ENCODE assay signal across 8 mouse cellular contexts in the genomic region with DNA sequence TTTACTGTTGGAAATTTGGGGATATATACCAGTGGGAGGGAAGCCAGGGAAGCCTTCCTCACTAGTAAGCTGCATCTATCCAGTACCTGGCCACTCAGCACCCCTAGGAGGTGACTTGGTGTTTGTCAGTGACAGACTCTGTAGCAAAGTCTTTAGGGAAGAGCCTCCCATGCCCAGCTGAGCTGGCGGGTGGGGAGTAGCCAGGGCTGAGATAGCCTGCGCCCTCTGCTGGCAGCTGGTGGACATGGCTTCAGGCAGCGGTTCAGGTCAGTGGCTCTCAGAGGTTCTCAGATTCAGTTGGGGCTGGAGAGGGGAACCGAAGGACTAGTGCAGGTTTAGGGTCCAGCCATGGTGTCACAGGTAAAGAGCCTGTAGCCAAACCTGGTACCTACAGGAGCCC. TPM values are rescaled to one million over a fixed set of nuclear protein-coding genes. Genes with fewer than 3 reads are reported as not detected.
DNase-seq lines count a peak whose midpoint lies in the region; ATAC-seq and TF ChIP-seq lines count a peak whose summit lies in the region.

No protein-coding gene starts in this region.

- 13% methylated on average over 4 of the region's 4 CpGs for WGBS in forebrain, embryonic 10.5 days
- WGBS in forebrain, embryonic 12.5 days: 12% methylated on average over 4 of the region's 4 CpGs
- WGBS in hindbrain, postnatal 0 days: 7% methylated on average over 4 of the region's 4 CpGs
- 11% methylated on average over 4 of the region's 4 CpGs for WGBS in midbrain, embryonic 15.5 days

- peak; percentile 79 for DNase-seq in forebrain, embryonic 10.5 days (ENCODE audit: extremely low spot score, low spot score)
- DNase-seq in cerebellum, adult 18-20 months: peak; percentile 71 to 82
- peak; percentile 45 to 49 for DNase-seq in frontal cortex, postnatal 25 days (ENCODE audit: low spot score in 2 of 2)
- peak; percentile 82 for DNase-seq in hindbrain, postnatal 0 days (ENCODE audit: low spot score)
- DNase-seq in left cerebral cortex, postnatal 4 days: peak; percentile 75
- peak; percentile 70 to 85 for DNase-seq in spleen, postnatal 10 days (ENCODE audit: low spot score in 2 of 2)

- no peak overlapping the region for H3K27ac ChIP-seq in forebrain, embryonic 10.5 days
- no peak overlapping the region for H3K27ac ChIP-seq in forebrain, embryonic 12.5 days
- no peak overlapping the region for H3K27ac ChIP-seq in hindbrain, postnatal 0 days
- H3K27ac ChIP-seq in midbrain, embryonic 15.5 days: no peak overlapping the region

- peaks cover 30% of the 10 kb centered on the region for H3K4me1 ChIP-seq in forebrain, embryonic 10.5 days
- H3K4me1 ChIP-seq in forebrain, embryonic 12.5 days: no peaks in the 10 kb centered on the region
- H3K4me1 ChIP-seq in hindbrain, postnatal 0 days (ENCODE audit: insufficient read depth, low read length): no peaks in the 10 kb centered on the region
- H3K4me1 ChIP-seq in midbrain, embryonic 15.5 days: no peaks in the 10 kb centered on the region

- H3K36me3 ChIP-seq in forebrain, embryonic 10.5 days (replicated peaks): peaks cover 42% of the 10 kb centered on the region
- peaks cover 35% of the 10 kb centered on the region for H3K36me3 ChIP-seq in forebrain, embryonic 12.5 days (replicated peaks)
- peaks cover 32% of the 10 kb centered on the region; the same call in 1 of the 2 replicates for H3K36me3 ChIP-seq in hindbrain, postnatal 0 days (ENCODE audit: insufficient read depth, low read length)
- peaks cover 25% of the 10 kb centered on the region for H3K36me3 ChIP-seq in midbrain, embryonic 15.5 days (replicated peaks)

- H3K27me3 ChIP-seq in forebrain, embryonic 10.5 days (ENCODE audit: poor library complexity, severe bottlenecking): no peaks in the 10 kb centered on the region
- H3K27me3 ChIP-seq in forebrain, embryonic 12.5 days: no peaks in the 10 kb centered on the region
- H3K27me3 ChIP-seq in hindbrain, postnatal 0 days (ENCODE audit: insufficient read depth, low read length): no peaks in the 10 kb centered on the region
- H3K27me3 ChIP-seq in midbrain, embryonic 15.5 days (replicated peaks): no peaks in the 10 kb centered on the region

- H3K9ac ChIP-seq in forebrain, embryonic 12.5 days: no peak overlapping the region
- no peak overlapping the region for H3K9ac ChIP-seq in hindbrain, postnatal 0 days (replicated peaks; ENCODE audit: low read length)
- H3K9ac ChIP-seq in midbrain, embryonic 15.5 days: no peak overlapping the region

- TF ChIP-seq CTCF in hindbrain, postnatal 0 days (IDR thresholded peaks at IDR 0.05; ENCODE audit: low read depth): peak; percentile 98

- no peak overlapping the region for H3K4me2 ChIP-seq in forebrain, embryonic 12.5 days
- no peak overlapping the region for H3K4me2 ChIP-seq in hindbrain, postnatal 0 days (ENCODE audit: low read depth, low read length)
- H3K4me2 ChIP-seq in midbrain, embryonic 15.5 days: no peak overlapping the region

- no peak overlapping the region for H3K4me3 ChIP-seq in forebrain, embryonic 10.5 days
- no peak overlapping the region for H3K4me3 ChIP-seq in forebrain, embryonic 12.5 days (replicated peaks)
- no peak overlapping the region for H3K4me3 ChIP-seq in hindbrain, postnatal 0 days (ENCODE audit: low read length)
- H3K4me3 ChIP-seq in midbrain, embryonic 15.5 days: no peak overlapping the region

- H3K9me3 ChIP-seq in forebrain, embryonic 10.5 days: no peaks in the 10 kb centered on the region
- no peaks in the 10 kb centered on the region for H3K9me3 ChIP-seq in forebrain, embryonic 12.5 days
- no peaks in the 10 kb centered on the region for H3K9me3 ChIP-seq in hindbrain, postnatal 0 days (ENCODE audit: low read length)
- no peaks in the 10 kb centered on the region for H3K9me3 ChIP-seq in midbrain, embryonic 15.5 days

- ATAC-seq in forebrain, embryonic 12.5 days (ENCODE audit: low FRiP score): no peak
- ATAC-seq in hindbrain, postnatal 0 days: peak; percentile 59; the same call in 1 of the 2 replicates
- peak; percentile 60 for ATAC-seq in midbrain, embryonic 15.5 days (replicated peaks)

- intact Hi-C loops in left cerebral cortex, postnatal 4 days (cut with DNase I): no loop called here

RNA-seq across cellular contexts. Expression of gene Ldlrap1, which starts 31.4 kb away (rescaled TPM):
- polyA plus RNA-seq in forebrain, embryonic 10.5 days (2016; fragmentation: Nextera tagmentation; extraction: Ambion mirVana): 9.6 and 11.8 TPM in 2 replicates
- polyA plus RNA-seq in forebrain, embryonic 12.5 days (2016; fragmentation: Nextera tagmentation; extraction: Ambion mirVana): 5.1 and 5.9 TPM in 2 replicates
- 2.6 and 3.1 TPM in 2 replicates for total RNA-seq in hindbrain, postnatal 0 days (2014; rRNA removed)
- 2.7 and 2.9 TPM in 2 replicates for polyA plus RNA-seq in hindbrain, postnatal 0 days (2015; fragmentation: Nextera tagmentation; extraction: Ambion mirVana)
- 1 to 10 TPM; 1.9 to 4.1 TPM for total RNA-seq in left cerebral cortex, postnatal 4 days (2021)
- 2.7 and 3.0 TPM in 2 replicates for polyA plus RNA-seq in midbrain, embryonic 15.5 days (2015; fragmentation: Nextera tagmentation; extraction: Ambion mirVana)

RNA-seq across cellular contexts. Expression of gene Maco1, which starts 53.9 kb away (rescaled TPM):
- polyA plus RNA-seq in forebrain, embryonic 10.5 days (2016; fragmentation: Nextera tagmentation; extraction: Ambion mirVana): 33.0 and 35.0 TPM in 2 replicates
- polyA plus RNA-seq in forebrain, embryonic 12.5 days (2016; fragmentation: Nextera tagmentation; extraction: Ambion mirVana): 76.8 and 79.9 TPM in 2 replicates
- total RNA-seq in hindbrain, postnatal 0 days (2014; rRNA removed): 43.6 and 45.5 TPM in 2 replicates
- polyA plus RNA-seq in hindbrain, postnatal 0 days (2015; fragmentation: Nextera tagmentation; extraction: Ambion mirVana): 68.9 and 70.3 TPM in 2 replicates
- total RNA-seq in left cerebral cortex, postnatal 4 days (2021): 10 to 100 TPM; 82.5 to 84.3 TPM
- polyA plus RNA-seq in midbrain, embryonic 15.5 days (2015; fragmentation: Nextera tagmentation; extraction: Ambion mirVana): 97.2 and 106 TPM in 2 replicates
